Mouse (Mus musculus) layer of hippocampus, adult 9-10 months (tissue): ENCODE measurements around the gene Htra1.

Experiments used
- DNase-seq: peaks from one replicate; pipeline ENCODE4 v3.0.0; 2022; ENCODE audit warnings: low spot score

The Htra1 gene

GRCm38 (mm10) chr7:130966876-130967275 is 31.0 kb downstream of the Htra1 start:
- no peak for DNase-seq

- DNase-seq, result no peak
Observed at GRCm38 (mm10) chr7:130967901-130968300, 32.0 kb downstream of the Htra1 start.

GRCm38 (mm10) chr7:130968537-130968936 is 32.6 kb downstream of the Htra1 start:
- no peak for DNase-seq

GRCm38 (mm10) chr7:130969076-130969475 is 33.2 kb downstream of the Htra1 start:
- no peak for DNase-seq

GRCm38 (mm10) chr7:130969507-130969906 is 33.6 kb downstream of the Htra1 start:
- DNase-seq, result no peak

- DNase-seq, result no peak
Observed at GRCm38 (mm10) chr7:130972767-130973166, 36.9 kb downstream of the Htra1 start.

- no peak for DNase-seq
Observed at GRCm38 (mm10) chr7:130976305-130976935, 40.5 kb downstream of the Htra1 start.

GRCm38 (mm10) chr7:130977794-130978521 is 42.0 kb downstream of the Htra1 start:
- DNase-seq, result peak; percentile 41

GRCm38 (mm10) chr7:130978545-130978944 is 42.6 kb downstream of the Htra1 start:
- DNase-seq, result no peak

- no peak for DNase-seq
Observed at GRCm38 (mm10) chr7:130980130-130980529, 44.2 kb downstream of the Htra1 start.

- no peak for DNase-seq
Observed at GRCm38 (mm10) chr7:130982371-130982770, 46.5 kb downstream of the Htra1 start.

- DNase-seq, result no peak
Observed at GRCm38 (mm10) chr7:130982881-130983280, 47.0 kb downstream of the Htra1 start.

GRCm38 (mm10) chr7:130984294-130984693 is 48.4 kb downstream of the Htra1 start:
- no peak for DNase-seq

- no peak for DNase-seq
Observed at GRCm38 (mm10) chr7:130985193-130985592, 49.3 kb downstream of the Htra1 start.

- DNase-seq, result no peak
Observed at GRCm38 (mm10) chr7:130985716-130986115, 49.8 kb downstream of the Htra1 start.

GRCm38 (mm10) chr7:130988146-130988545 is 52.2 kb downstream of the Htra1 start:
- no peak for DNase-seq

- DNase-seq, result no peak
Observed at GRCm38 (mm10) chr7:130989371-130989770, 53.5 kb downstream of the Htra1 start.

GRCm38 (mm10) chr7:130991174-130991789 is 55.4 kb downstream of the Htra1 start:
- no peak for DNase-seq

GRCm38 (mm10) chr7:130993907-130994306 is 58.0 kb downstream of the Htra1 start:
- DNase-seq, result no peak

- no peak for DNase-seq
Observed at GRCm38 (mm10) chr7:131001976-131002726, 66.2 kb downstream of the Htra1 start.

- no peak for DNase-seq
Observed at GRCm38 (mm10) chr7:131004071-131004470, 68.2 kb downstream of the Htra1 start.

GRCm38 (mm10) chr7:131007221-131007620 is 71.3 kb downstream of the Htra1 start:
- no peak for DNase-seq

GRCm38 (mm10) chr7:131009178-131009577 is 73.3 kb downstream of the Htra1 start:
- DNase-seq, result no peak
